Mouse (Mus musculus): Measurements from ENCODE around the gene Nup62. TPM values are rescaled to one million over a fixed set of nuclear protein-coding genes. Genes with fewer than 3 reads are reported as not detected.

The Nup62 gene
- polyA plus RNA-seq (2012; fragmentation: generic; extraction: Trizol) = 10 to 100 TPM; 38.6 to 53.4 TPM

DNA sequence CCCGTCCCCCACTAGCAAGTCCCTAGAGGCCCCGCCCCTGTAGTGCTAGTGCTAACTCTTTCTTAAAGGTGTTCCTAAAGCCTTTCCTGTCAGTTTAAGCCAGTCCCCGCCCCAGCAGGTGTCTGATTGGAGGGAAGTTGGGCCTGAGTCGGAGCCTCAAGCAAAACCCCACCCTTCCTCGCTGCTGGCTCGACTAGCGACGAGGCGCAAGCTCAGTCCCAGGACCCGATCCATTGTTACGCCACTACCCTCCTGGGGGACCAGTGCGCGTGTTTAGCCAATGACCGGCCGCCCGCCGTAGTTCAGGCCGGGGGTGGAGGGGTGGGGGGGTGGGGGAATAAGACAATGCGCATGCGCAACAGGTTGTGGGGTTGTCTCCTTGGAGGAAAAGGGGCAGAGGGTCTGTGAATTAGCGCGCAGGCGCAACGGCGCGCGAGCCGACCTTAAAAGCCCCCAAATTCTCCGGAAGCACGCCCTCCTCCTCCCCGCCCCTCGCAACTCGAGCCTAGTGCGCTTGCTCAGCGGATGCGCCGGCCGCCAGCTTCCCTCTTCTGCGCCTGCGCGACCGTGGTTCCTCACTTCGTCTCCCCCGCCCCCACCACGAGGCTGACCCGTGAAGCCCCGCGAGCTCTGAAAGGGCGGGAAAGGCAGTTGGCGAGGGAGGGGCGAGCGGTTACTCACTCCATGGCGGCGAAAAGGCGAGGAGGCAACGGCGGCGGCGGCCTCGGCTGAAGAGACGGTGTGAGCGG, at the start of gene Nup62, which contains the start of gene Il4i1:
TSS of gene Nup62 (plus strand) at position 368 of the 749 bp plus-strand sequence.
TSS of gene Il4i1 (plus strand) at position 667 of the 749 bp plus-strand sequence.

DNA sequence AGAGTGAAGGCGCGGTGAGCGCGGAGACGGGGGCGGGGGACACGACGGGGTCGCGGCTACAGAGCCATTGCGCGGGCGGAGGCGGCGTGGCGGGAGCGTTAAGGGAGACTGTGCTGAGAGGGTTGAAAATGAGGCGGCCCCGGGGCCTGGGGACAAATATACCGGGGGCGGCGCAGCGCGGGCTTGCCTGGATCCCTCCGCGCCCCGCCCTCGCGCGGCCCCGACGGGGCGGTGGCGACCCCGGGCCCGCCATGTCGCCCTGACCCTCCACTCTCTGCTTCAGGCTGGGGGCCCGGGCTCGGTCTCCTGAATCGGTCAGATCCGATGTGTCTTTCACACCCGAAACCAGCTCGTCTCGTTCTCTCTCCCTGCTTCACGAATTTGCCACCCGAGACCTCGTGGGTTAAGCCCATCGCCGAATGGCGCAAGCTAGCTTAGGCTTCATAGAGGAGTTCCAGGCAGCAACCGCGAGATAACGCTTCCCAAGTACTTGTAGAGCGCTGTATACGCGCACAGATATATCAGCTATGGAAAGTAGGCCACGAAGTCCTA, 658 bp downstream of the Nup62 start, which contains the start of gene Atf5:
TSS of gene Atf5 (minus strand) at position 189 of the 552 bp plus-strand sequence.

DNA sequence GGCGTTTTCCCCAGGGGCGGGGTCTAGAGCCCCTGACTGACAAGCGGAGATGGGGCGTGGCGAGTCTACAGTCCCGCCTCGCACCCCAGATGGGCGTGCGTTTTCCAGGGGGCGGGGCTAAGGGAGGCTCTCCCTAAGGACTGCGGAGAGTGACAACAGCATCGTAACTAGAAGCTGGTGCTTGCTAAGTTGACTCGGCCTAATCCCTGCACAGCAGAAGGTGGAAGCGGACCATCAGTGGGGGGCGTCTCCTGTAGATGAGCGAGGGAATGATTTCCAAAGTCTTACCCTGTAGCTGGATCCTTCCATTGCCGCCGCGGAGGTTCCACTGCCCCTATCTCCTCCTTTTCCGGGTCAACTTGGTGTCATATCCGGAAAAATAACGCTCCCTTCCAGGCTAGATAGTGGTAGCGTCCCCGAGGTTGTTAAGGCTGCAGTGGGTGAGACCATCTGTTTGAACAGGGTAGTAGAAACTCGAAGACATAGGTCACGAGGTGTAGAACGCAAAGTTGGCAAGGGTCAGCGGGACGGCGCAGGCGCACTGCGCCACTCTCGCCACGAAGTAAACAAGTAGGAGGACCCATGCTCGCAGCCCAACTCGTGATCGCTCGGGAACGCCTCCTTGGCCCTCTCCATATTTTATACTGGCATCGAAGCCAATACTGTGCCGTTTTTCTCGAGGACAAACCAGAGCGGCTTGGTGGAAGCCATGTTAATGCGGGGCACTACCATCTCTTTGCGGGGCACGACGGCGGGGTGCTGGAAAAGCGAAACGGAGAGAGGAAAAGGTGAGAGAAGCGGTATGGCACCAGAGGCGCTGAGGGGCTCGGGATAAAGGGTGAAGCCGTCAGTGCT, 32.9 kb downstream of the Nup62 start, which contains the start of the genes Akt1s1 and Tbc1d17:
TSS of gene Akt1s1 (plus strand) at position 431 of the 855 bp plus-strand sequence.
TSS of gene Tbc1d17 (minus strand) at position 519 of the 855 bp plus-strand sequence.

DNA sequence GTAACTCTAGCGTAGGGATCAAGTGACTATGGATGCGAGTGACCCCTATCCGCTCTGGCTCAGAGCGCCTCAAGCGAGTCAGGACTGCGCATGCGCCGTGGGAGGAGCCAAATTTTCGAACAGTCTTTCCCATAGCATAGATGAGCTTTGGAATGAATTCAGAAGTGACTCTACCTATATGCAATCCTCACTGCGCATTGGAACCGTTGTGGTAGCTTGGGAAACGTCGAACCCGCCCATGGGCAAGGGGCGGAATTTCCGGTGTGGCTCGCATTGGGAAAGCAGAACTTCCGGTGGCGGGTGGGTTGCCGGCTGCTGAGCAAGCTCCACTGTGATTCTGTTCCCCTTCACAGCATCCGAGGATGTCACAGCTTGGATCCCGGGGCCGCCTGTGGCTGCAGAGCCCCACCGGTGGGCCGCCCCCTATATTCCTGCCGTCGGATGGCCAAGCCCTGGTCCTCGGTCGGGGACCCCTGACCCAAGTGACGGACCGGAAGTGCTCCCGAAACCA, 41.2 kb downstream of the Nup62 start, which contains the start of gene Pnkp:
TSS of gene Pnkp (plus strand) at position 98 of the 511 bp plus-strand sequence.

DNA sequence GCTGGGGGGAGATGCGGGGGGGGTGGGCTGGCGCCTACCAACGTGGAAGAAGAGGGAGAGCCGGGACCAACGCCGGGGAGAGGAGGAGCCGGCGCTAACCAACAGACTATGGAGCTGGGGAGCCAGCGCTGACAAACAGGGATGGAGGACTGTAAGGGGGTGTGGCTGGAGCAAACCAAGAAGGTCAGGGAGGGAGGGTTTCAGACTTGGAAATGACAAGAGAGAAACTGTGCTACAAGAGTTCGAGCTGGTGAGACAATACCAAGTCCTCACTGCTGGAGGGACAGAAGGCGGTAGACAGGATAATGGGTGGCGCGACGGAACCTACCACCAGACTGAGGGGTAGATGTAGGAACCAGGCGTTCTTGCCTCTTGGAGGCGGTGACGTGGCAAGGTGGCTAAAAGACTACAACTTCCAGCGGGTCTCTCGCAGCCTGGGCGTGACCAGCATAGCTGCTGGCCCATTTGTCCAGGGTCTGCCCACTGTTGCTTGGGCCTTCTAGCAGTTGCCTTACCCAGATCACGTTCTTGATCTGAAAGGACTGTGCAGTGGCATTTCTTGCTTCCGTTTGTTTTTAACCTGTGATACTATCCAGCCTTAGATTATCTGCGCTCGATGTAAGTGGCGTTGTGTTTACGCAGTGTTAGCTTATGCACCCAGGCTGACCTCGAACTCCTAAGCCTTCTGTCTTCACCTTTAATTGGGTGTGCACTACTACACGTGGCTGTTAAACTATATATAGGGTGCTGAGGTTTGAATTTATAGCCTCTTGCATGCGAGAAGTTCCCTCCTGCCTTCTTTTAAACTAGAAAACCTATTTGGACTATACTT, 54.0 kb downstream of the Nup62 start, which contains the start of gene Ptov1:
TSS of gene Ptov1 (minus strand) at position 92 of the 832 bp plus-strand sequence.

Other genes with a start within 250 kb of the Nup62 start
- gene Napsa, start 243.7 kb upstream of the Nup62 start, polyA plus RNA-seq (2012; fragmentation: generic; extraction: Trizol) = under 1 TPM; 0.05 to 0.11 TPM
- gene Kcnc3, start 225.4 kb upstream of the Nup62 start, polyA plus RNA-seq (2012; fragmentation: generic; extraction: Trizol) = under 1 TPM in 1 of 2 experiments, not detected in 1; 0.01 TPM
- under 1 TPM in 1 of 2 experiments, not detected in 1; 0.02 TPM for gene Myh14, start 145.2 kb upstream of the Nup62 start, polyA plus RNA-seq (2012; fragmentation: generic; extraction: Trizol)
- not detected for gene Izumo2, start 107.3 kb upstream of the Nup62 start, polyA plus RNA-seq (2012; fragmentation: generic; extraction: Trizol)
- 10 to 100 TPM; 18.9 to 34.2 TPM for gene Vrk3, start 67.7 kb upstream of the Nup62 start, polyA plus RNA-seq (2012; fragmentation: generic; extraction: Trizol)
- gene Zfp473, start 65.0 kb upstream of the Nup62 start, polyA plus RNA-seq (2012; fragmentation: generic; extraction: Trizol) = under 1 TPM; 0.05 to 0.45 TPM
- 1 to 10 TPM in 1 of 2 experiments, under 1 TPM in 1; 0.55 to 3.7 TPM for gene Il4i1, start 299 bp downstream of the Nup62 start, polyA plus RNA-seq (2012; fragmentation: generic; extraction: Trizol)
- 100 to 1,000 TPM; 139 to 293 TPM for gene Atf5, start 570 bp downstream of the Nup62 start, polyA plus RNA-seq (2012; fragmentation: generic; extraction: Trizol)
- gene Akt1s1, start 32.9 kb downstream of the Nup62 start, polyA plus RNA-seq (2012; fragmentation: generic; extraction: Trizol) = 100 to 1,000 TPM; 148 to 208 TPM
- gene Tbc1d17, start 33.0 kb downstream of the Nup62 start, polyA plus RNA-seq (2012; fragmentation: generic; extraction: Trizol) = 10 to 100 TPM; 52.9 to 61.3 TPM
- 10 to 100 TPM; 26.9 to 30.8 TPM for gene Pnkp, start 41.1 kb downstream of the Nup62 start, polyA plus RNA-seq (2012; fragmentation: generic; extraction: Trizol)
- 100 to 1,000 TPM; 265 to 602 TPM for gene Ptov1, start 53.7 kb downstream of the Nup62 start, polyA plus RNA-seq (2012; fragmentation: generic; extraction: Trizol)
- gene Med25, start 76.6 kb downstream of the Nup62 start, polyA plus RNA-seq (2012; fragmentation: generic; extraction: Trizol) = 10 to 100 TPM; 52.4 to 67.0 TPM
- gene Fuz, start 80.0 kb downstream of the Nup62 start, polyA plus RNA-seq (2012; fragmentation: generic; extraction: Trizol) = 10 to 100 TPM; 12.7 to 23.2 TPM
- 10 to 100 TPM; 68.5 to 88.3 TPM for gene Ap2a1, start 113.4 kb downstream of the Nup62 start, polyA plus RNA-seq (2012; fragmentation: generic; extraction: Trizol)
- under 1 TPM in 1 of 2 experiments, not detected in 1; 0.28 TPM for gene Tsks, start 127.1 kb downstream of the Nup62 start, polyA plus RNA-seq (2012; fragmentation: generic; extraction: Trizol)
- 10 to 100 TPM; 18.8 to 57.8 TPM for gene Cpt1c, start 158.8 kb downstream of the Nup62 start, polyA plus RNA-seq (2012; fragmentation: generic; extraction: Trizol)
- gene Prmt1, start 170.5 kb downstream of the Nup62 start, polyA plus RNA-seq (2012; fragmentation: generic; extraction: Trizol) = 100 to 1,000 TPM; 400 to 521 TPM
- 10 to 100 TPM; 48.6 to 59.4 TPM for gene Irf3, start 181.6 kb downstream of the Nup62 start, polyA plus RNA-seq (2012; fragmentation: generic; extraction: Trizol)
- gene Bcl2l12, start 182.6 kb downstream of the Nup62 start, polyA plus RNA-seq (2012; fragmentation: generic; extraction: Trizol) = 10 to 100 TPM in 1 of 2 experiments, 1 to 10 TPM in 1; 7.7 to 25.0 TPM
- gene Scaf1, start 200.3 kb downstream of the Nup62 start, polyA plus RNA-seq (2012; fragmentation: generic; extraction: Trizol) = 10 to 100 TPM; 40.4 to 82.2 TPM
- gene Rras, start 201.9 kb downstream of the Nup62 start, polyA plus RNA-seq (2012; fragmentation: generic; extraction: Trizol) = 100 to 1,000 TPM; 124 to 245 TPM
- gene Prr12, start 236.8 kb downstream of the Nup62 start, polyA plus RNA-seq (2012; fragmentation: generic; extraction: Trizol) = 10 to 100 TPM; 15.5 to 50.5 TPM
- 10 to 100 TPM; 70.7 to 93.8 TPM for gene Nosip, start 246.3 kb downstream of the Nup62 start, polyA plus RNA-seq (2012; fragmentation: generic; extraction: Trizol)
- 10 to 100 TPM; 15.9 to 50.5 TPM for gene Prrg2, start 246.6 kb downstream of the Nup62 start, polyA plus RNA-seq (2012; fragmentation: generic; extraction: Trizol)

Measured in C3H10T1/2 (cell line).